Mouse (Mus musculus) liver, embryonic 14.5 days (tissue): Measurements from ENCODE around the gene Alox12e.

Experiments used
- CTCF ChIP-seq: IDR thresholded peaks from 2 replicates; pipeline ENCODE4 v1.5.1; 2016; ENCODE audit warnings: antibody characterized with exemption, low read depth, control low read depth
- EP300 ChIP-seq: IDR thresholded peaks from 2 replicates; pipeline ENCODE4 v1.6.1; 2016; ENCODE audit warnings: antibody characterized with exemption, low read depth

- TF ChIP-seq CTCF (no peak), EP300 (no peak)
Measured at GRCm38 (mm10) chr11:70289236-70289635, 33.2 kb downstream of the Alox12e start.
